In the genomic region with DNA sequence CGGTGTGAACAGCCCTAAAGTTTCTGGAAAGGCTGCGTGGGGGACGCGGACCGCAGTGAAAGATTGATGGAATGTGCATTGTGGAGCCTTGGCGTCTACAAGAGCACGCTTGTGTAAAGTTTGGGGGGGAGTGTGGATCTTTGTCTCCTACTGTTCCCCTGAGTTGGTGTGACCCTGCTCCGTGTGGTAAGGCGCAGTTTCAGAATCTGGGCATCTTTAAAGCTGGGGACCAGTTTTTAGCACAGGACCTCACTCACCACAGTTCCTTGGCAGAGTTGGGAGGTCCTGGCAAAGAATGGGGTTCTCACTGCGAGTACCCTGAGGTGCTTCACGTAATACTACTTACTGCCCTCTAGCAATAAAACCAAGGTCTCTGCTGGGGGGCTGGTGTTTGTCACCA, we compare ENCODE assay signal across 8 mouse cellular contexts. TPM values are rescaled to one million over a fixed set of nuclear protein-coding genes. Genes with fewer than 3 reads are reported as not detected.
A peak's percentile ranks its signal among the peaks of the same experiment; 100 is the strongest.
DNase-seq lines count a peak whose midpoint lies in the region; ATAC-seq and TF ChIP-seq lines count a peak whose summit lies in the region.

No protein-coding gene starts in this region.

- no peak for TF ChIP-seq CTCF in thymus, adult 2 months (IDR thresholded peaks at IDR 0.05; ENCODE audit: borderline replicate concordance, control insufficient read depth, extremely low read depth, insufficient read depth, low read length, poor library complexity)

- peak; percentile 8 for DNase-seq in CD4-positive, CD25-positive, alpha-beta regulatory T cell, adult 2 months (ENCODE audit: low read depth, low spot score)
- DNase-seq in thymus, adult 2 months: no peak
- no peak for DNase-seq in thymus, postnatal 4 days
- DNase-seq in ovary, postnatal 36 days (ENCODE audit: low spot score): no peak
- DNase-seq in right cerebral cortex, adult 2 months (ENCODE audit: low spot score in 2 of 2): no peak

- H3K36me3 ChIP-seq in thymus, adult 2 months (ENCODE audit: control insufficient read depth, insufficient read depth, low read length): no peaks in the 10 kb centered on the region
- H3K36me3 ChIP-seq in limb, embryonic 12.5 days: no peaks in the 10 kb centered on the region
- H3K36me3 ChIP-seq in stomach, embryonic 14.5 days (ENCODE audit: control insufficient read depth, insufficient read depth, low read length): no peaks in the 10 kb centered on the region

- H3K4me1 ChIP-seq in thymus, adult 2 months (replicated peaks; ENCODE audit: control insufficient read depth, insufficient read depth, low read length): peaks cover 16% of the 10 kb centered on the region
- peaks cover 44% of the 10 kb centered on the region for H3K4me1 ChIP-seq in limb, embryonic 12.5 days (replicated peaks)
- peaks cover 18% of the 10 kb centered on the region for H3K4me1 ChIP-seq in stomach, embryonic 14.5 days (ENCODE audit: control insufficient read depth, insufficient read depth, low read length)

- no peak for ATAC-seq in CD4-positive, CD25-positive, alpha-beta regulatory T cell, adult 4 months
- no peak for ATAC-seq in limb, embryonic 12.5 days (ENCODE audit: insufficient number of reproducible peaks, insufficient read depth, low FRiP score, low TSS enrichment, low read depth)
- ATAC-seq in stomach, embryonic 14.5 days (ENCODE audit: insufficient number of reproducible peaks, insufficient read depth, low FRiP score, low read depth): no peak

- H3K4me3 ChIP-seq in thymus, adult 2 months (ENCODE audit: control insufficient read depth, insufficient read depth, low read length): peak overlapping the region; percentile 84
- H3K4me3 ChIP-seq in limb, embryonic 12.5 days (replicated peaks): peak overlapping the region; percentile 82
- H3K4me3 ChIP-seq in stomach, embryonic 14.5 days (ENCODE audit: low read depth, low read length): peak overlapping the region; percentile 92

- H3K27ac ChIP-seq in thymus, adult 2 months (ENCODE audit: control insufficient read depth, insufficient read depth, low read length): no peak overlapping the region
- H3K27ac ChIP-seq in limb, embryonic 12.5 days: peak overlapping the region; percentile 97
- peak overlapping the region; percentile 87; the same call in 1 of the 2 replicates for H3K27ac ChIP-seq in stomach, embryonic 14.5 days (ENCODE audit: low read length)

- H3K9ac ChIP-seq in limb, embryonic 12.5 days (replicated peaks): peak overlapping the region; percentile 88
- peak overlapping the region; percentile 79 for H3K9ac ChIP-seq in stomach, embryonic 14.5 days (replicated peaks; ENCODE audit: low read depth, low read length)

- H3K27me3 ChIP-seq in thymus, adult 2 months (ENCODE audit: control insufficient read depth, insufficient read depth, low read length): no peaks in the 10 kb centered on the region; the same call in 1 of the 2 replicates
- no peaks in the 10 kb centered on the region for H3K27me3 ChIP-seq in limb, embryonic 12.5 days
- no peaks in the 10 kb centered on the region for H3K27me3 ChIP-seq in stomach, embryonic 14.5 days (ENCODE audit: control insufficient read depth, insufficient read depth, low read length)

- no peaks in the 10 kb centered on the region for H3K9me3 ChIP-seq in limb, embryonic 12.5 days
- no peaks in the 10 kb centered on the region for H3K9me3 ChIP-seq in stomach, embryonic 14.5 days (ENCODE audit: control insufficient read depth, low read depth, low read length)

- 15% methylated on average over 11 of the region's 11 CpGs for WGBS in thymus, adult 2 months
- WGBS in limb, embryonic 12.5 days: under 1% methylated on average over 11 of the region's 11 CpGs
- under 1% methylated on average over 11 of the region's 11 CpGs for WGBS in stomach, embryonic 14.5 days

- H3K4me2 ChIP-seq in limb, embryonic 12.5 days: peak overlapping the region; percentile 71
- peak overlapping the region; percentile 77 for H3K4me2 ChIP-seq in stomach, embryonic 14.5 days (replicated peaks; ENCODE audit: low read depth, low read length)

- TF ChIP-seq POLR2A in thymus, adult 2 months (IDR thresholded peaks at IDR 0.05; ENCODE audit: control insufficient read depth, extremely low read depth, insufficient read depth, low read length, poor library complexity): no peak; the same call in 1 of the 2 replicates

RNA-seq across cellular contexts. Expression of gene Cemip2, which starts 1.0 kb away (rescaled TPM):
- polyA plus RNA-seq in CD4-positive, CD25-positive, alpha-beta regulatory T cell, adult 4 months (2017; shearing (Covaris generic)): 1 to 10 TPM; 4.5 to 5.4 TPM
- polyA plus RNA-seq in thymus, adult 2 months (2012; rRNA removed): 3.1 TPM in 2 replicates
- 49.8 and 50.3 TPM in 2 replicates for polyA plus RNA-seq in limb, embryonic 12.5 days (2016; fragmentation: Nextera tagmentation; extraction: Ambion mirVana)
- 18.0 TPM in 2 replicates for polyA plus RNA-seq in stomach, embryonic 14.5 days (2014; fragmentation: Nextera tagmentation; extraction: Ambion mirVana)
